Mouse (Mus musculus) myocyte (in vitro differentiated cells): ENCODE data around the gene Btbd35f9. TPM values are rescaled to one million over a fixed set of nuclear protein-coding genes. Genes with fewer than 3 reads are reported as not detected.
"Not testable (repeated sequence)": the region's sequence is repeated elsewhere in the genome, so short reads cannot be mapped to it uniquely, and the experiment has no call there.

Experiments used
- H3K27me3 ChIP-seq: one replicate; pipeline ENCODE4 v1.6.1; 2011; ENCODE audit not compliant: control insufficient read depth, insufficient read depth, insufficient read length
- H3K36me3 ChIP-seq: one replicate; pipeline ENCODE4 v1.6.1; 2011; ENCODE audit not compliant: control insufficient read depth, insufficient read depth
- H3K4me2 ChIP-seq: one replicate; pipeline ENCODE4 v1.6.1; 2011; ENCODE audit warnings: low read depth, control low read depth
- H3K4me3 ChIP-seq: one replicate; pipeline ENCODE4 v1.5.1; 2011; ENCODE audit warnings: mild to moderate bottlenecking, control low read depth, moderate library complexity
- H3K79me2 ChIP-seq: one replicate; pipeline ENCODE4 v1.6.1; 2011; ENCODE audit not compliant: control insufficient read depth, insufficient read depth
- H3ac ChIP-seq: one replicate; pipeline ENCODE4 v1.6.1; 2011; ENCODE audit not compliant: control insufficient read depth, insufficient read length
- polyA plus RNA-seq: library from polyadenylated mRNA; unstranded; fragments of >200 nt; fragmentation: generic; extraction: Trizol; gene quantifications from one replicate; pipeline ENCODE4 v1.2.1, GENCODE M21; 2012; ENCODE audit warnings: missing spikeins

Btbd35f9 gene
- polyA plus RNA-seq = not detected

GRCm38 (mm10) chrX:34161399-34161798 is at the start of gene Btbd35f9:
Gene Btbd35f9, minus strand, starts transcription at chrX:34161499.
- H3K27me3 ChIP-seq, H3K79me2 ChIP-seq, H3ac ChIP-seq, H3K4me3 ChIP-seq, H3K4me2 ChIP-seq, H3K36me3 ChIP-seq: not testable (repeated sequence)

Other genes starting within 250 kb of the Btbd35f9 start
- gene Btbd35f6, start 205.0 kb downstream of the Btbd35f9 start, polyA plus RNA-seq = not detected
- gene Gm21870, start 174.7 kb downstream of the Btbd35f9 start, polyA plus RNA-seq = not detected
- not detected for gene Spin2g, start 77.2 kb upstream of the Btbd35f9 start, polyA plus RNA-seq